Mouse (Mus musculus) liver (tissue): ENCODE data around the gene Mki67.

ENCODE experiments used
- DNase-seq: peaks from one replicate; pipeline ENCODE4 v3.0.0-alpha.2; 2020; ENCODE audit warnings: mixed read lengths

The Mki67 gene

DNA sequence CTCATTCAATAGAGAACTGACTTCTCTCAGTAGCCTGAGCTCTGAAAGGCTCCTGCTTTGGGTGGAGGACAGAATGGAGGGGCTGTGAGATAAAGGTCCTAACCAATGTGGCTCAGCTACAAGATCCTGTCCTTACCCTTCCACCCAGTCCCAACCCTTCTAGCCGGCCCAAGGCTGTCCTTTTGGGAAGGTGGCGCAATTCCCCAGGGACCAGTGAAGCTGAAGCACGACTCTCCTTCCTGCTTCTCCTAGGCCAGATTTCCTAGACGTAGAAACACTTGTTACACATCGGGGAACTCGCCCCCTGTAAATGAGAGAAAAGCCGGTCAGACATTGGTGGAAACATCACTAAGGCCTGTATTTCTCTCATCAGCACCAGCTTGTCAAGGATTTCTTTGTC is 52.0 kb downstream of the Mki67 start:
- no peak for DNase-seq

DNA sequence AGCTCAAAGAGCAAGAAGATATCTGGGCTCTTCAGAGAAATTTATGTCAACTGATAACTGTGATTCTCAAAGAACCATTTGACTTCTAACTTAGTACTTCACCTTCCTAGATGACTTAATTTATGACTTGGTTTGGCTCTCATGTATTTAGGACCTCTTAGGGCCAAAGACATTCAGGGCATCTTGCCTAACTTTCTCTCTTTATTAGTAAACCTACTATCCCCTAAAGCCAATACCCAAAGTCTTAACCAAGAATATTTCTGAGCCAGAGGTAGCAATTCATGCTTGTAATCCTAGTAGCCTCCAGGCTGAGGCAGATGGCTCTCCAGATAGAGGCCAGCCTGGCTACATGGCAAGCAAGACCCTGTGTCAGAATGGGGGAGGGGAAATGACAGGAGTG is 55.8 kb downstream of the Mki67 start:
- no peak for DNase-seq

DNA sequence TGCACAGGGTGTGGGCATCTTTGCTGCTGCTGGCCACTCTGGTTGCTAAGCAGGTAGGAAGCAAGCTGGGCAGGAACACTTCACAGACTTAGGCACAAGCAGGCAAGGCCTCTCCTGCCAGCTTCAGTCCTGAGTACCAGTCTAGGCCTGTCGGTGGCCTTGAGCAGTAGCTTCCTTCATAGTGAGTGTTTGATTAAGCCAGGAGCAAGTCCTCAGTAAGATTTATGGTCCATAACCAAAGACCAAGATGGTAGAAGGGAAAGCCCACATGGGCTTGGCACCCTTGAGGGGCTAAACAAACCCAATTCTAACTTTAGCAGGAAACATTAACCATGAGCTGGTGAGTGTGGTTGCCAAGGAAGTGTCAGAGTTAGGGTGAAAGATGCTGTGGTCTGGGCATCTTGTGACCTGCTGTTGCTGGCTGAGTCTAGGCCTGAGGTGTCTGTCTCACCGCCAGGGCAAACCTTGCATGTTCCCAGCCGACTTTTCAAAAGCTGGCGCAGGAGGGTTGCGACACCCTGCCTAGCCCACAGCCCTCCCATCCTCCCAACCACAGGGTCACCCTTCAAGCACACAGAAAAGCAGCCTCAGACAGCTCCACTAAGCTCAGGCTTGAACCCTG is 56.7 kb downstream of the Mki67 start:
- no peak for DNase-seq

DNA sequence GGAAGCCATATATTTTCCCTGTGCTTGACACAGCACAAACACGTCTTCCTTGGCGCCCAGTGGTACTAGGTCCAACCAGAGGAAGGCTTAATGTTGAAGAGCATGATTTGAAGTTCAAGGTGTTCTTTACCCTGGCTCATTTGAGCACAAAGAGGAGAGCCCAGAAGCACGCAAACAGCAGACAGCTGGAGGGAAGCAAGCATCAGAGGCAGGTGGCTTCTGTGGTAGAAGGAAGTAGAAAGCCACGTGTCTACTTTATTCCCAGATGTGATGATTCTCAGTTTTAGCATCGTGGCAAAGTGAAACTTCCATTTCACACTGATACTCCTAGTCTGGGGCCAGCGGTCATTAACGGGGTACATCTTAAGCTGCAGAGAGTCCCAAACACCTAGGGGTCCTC is 58.0 kb downstream of the Mki67 start:
- no peak for DNase-seq

DNA sequence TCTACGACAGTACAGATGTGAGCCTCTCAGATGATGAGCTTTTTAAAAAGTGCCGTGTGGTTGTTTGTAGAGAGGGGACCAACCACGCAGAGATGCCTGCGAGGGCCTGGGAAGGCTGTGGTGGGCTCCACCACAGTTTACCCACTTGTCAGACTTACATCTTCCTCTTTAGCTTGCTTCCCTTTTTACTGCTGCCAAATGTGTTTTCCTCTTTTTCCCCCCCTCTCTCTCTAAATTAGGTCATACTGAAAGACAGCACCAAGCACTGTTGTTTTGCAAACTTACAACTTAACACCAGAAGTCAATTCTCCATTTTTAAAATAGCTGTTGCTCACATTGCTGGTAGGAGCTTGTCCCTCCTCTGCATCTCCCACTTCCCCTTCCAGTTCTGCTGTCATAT is 61.0 kb downstream of the Mki67 start:
- DNase-seq: no peak

DNA sequence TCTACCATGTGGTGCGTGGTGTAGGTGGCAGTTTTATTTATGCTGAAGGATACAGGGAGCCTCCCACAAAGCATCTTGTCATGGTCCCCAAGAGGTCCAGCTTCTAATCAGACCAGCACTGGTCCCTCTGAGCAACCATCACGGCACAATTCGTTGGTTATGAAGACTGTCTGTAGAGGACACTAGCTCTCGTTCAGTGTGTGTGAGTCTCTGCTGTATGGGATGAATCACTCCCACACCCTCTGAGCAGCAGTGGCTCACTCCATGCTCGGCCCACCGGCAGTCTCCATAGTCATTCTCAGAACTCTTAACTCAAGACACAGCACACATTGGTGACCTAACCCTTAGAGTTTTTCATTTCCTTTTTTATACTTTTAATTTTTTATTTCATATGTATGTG is 61.9 kb downstream of the Mki67 start:
- no peak for DNase-seq

DNA sequence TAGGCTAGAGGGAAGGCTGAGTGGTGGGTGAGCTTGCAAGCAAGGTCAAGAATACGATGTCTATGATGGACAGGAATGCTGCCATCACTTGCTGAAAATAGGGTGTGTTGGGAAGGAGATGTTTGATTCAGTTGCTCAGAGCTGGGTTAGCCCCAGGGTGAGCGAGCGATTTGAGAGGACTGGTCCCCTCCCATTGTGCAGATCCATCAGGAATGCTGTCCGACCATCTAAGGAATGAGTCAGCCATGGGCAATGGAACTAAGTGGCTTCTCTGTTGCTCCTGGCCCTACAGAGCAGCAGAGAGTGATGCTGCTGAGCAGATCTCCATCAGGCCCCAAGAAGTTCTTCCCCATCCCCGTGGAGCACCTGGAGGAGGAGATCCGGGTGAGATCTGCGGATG is 62.6 kb downstream of the Mki67 start:
- no peak for DNase-seq

DNA sequence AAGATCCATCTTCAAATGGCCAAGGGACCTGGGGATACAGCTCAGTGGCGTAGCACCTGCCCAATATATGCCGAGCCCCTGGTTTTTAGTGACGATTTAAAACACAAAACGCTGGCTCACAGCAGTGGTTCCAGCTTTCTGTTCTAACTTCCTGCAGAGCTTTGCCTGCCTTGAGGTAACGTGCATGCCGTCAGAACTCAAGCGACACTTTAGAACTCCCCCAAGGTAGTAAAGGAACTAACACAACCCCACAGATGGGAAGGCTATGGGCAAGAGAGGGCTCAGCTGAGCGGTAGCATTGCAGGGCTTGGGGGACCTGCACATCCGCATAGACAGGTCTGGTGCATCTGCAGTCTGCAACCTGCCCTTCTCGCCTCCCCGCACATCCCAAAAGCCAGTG is 63.4 kb downstream of the Mki67 start:
- no peak for DNase-seq

DNA sequence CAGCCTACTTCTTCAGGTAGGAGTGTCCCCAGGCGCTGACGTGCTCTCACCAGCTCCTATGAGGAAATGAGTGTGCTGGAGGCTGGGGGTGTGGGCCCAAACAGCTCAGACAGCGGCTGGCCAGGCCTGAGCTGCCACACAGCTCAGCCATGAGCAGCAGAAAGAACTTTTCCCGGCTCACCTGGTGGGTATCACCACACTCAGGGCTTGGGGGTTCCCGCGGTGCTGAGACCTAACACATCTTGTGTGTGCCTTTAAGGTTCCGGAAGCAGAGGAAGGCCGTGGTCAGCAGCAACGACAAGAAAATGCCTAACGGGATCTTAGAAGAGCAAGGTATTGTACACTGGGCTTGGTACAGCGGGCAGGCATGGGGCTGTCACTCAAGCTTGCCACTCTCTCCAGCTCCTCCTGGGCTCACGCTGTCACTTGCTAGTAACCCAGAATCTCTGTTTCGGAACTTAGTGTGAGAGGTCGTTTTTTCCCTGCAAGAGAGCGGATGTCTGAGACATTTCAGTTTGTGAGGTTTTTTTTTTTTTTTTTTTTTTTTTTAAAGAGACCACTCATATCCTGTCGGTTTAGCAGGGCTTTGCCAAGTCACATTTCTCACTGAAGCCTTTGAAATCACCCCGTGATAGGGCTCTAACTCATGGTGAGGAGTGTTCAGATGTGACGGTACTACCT is 64.2 kb downstream of the Mki67 start:
- DNase-seq: peak; percentile 17

DNA sequence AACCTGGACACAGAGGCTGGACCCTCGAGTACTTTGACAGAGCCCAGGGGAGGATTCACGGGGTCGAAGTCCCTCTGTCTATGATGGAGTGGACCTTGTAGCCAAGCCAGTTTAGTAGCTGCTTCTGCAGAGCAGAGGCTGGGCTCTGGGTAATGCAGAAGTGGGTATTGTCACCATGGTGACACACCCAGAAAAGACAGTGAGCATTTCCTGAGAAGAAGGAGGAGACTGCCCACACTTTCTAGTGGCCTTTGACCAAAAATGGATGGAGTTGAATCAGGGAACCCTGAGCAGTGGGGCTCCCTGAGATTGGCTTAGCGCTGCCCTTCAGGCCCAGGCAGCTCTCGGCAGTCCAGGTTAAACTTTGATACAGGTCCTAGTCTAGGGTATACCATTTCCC is 66.1 kb downstream of the Mki67 start:
- DNase-seq: no peak

DNA sequence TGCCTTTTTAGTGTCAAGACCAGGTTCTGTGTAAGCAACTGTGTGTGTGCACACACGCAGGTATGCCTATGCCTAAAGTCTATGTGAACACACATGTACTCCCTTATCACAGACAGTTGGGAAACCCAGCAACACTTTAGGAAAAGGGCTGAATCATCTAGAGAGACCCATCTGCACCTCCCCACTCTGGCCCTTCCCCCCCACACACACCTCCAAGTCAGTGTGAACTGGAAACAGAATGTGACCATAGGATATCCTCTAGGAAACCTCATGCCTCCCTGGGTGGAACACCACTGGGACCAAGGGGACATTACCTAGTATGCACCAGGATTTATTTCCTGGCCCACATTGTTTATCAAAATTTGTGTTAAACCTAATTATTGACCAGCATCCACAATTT is 66.9 kb downstream of the Mki67 start:
- no peak for DNase-seq

DNA sequence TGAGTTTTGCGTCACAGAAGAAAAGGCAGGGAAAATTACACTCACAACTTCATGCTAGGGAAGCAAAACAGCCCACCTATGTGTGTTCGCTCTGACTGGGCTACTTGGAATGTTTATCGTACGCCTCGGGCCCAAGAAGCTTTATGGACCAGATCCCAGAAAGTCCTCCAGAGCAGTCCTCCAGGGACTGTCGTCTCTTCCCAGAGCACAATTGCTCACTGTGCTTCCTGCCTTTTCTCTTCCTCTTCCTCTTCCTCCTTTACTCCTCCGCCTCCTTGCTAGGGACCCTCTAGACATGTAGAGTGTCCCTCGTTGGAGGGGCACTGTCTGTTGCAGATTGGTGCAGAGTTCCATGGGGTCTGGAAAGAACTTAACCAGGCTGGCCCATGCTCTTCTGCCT is 67.3 kb downstream of the Mki67 start:
- DNase-seq: no peak

DNA sequence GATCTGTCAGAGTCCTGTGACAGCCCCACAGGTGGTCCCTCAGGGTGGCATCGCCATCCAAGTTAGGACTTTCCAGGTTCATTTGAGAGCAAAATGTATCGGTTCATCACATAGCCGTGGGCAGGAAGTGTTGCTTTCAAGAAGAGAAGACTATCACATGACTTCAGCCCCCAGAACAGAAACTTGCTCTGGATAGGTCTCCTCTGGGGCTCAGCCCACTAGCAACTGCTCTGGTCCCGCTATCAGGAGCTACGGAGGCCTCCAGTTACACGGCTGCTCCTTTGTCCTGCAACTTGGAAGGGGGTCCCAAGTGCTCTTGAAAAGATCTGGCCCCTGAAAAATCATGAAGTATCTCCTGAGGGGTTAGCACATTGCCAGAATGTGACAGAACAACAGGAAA is 69.2 kb downstream of the Mki67 start:
- DNase-seq: no peak

DNA sequence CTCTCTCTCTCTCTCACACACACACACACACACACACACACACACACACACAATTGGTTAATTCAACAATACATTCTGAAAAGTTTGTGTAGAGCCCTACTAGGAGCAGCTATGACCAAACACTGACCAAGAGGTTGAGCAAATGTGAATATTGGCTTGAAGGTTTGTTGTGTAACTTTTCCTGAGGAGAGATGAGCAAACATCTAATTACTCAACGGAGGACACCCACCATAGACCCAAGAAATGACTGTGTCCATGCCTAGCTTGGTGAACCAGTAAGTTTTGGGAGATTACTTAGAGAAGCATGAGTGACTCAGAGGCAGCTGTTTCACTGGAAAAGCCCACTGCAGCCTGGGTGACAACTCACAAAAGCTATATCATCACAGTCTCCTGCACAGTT is 71.7 kb downstream of the Mki67 start:
- DNase-seq: no peak

DNA sequence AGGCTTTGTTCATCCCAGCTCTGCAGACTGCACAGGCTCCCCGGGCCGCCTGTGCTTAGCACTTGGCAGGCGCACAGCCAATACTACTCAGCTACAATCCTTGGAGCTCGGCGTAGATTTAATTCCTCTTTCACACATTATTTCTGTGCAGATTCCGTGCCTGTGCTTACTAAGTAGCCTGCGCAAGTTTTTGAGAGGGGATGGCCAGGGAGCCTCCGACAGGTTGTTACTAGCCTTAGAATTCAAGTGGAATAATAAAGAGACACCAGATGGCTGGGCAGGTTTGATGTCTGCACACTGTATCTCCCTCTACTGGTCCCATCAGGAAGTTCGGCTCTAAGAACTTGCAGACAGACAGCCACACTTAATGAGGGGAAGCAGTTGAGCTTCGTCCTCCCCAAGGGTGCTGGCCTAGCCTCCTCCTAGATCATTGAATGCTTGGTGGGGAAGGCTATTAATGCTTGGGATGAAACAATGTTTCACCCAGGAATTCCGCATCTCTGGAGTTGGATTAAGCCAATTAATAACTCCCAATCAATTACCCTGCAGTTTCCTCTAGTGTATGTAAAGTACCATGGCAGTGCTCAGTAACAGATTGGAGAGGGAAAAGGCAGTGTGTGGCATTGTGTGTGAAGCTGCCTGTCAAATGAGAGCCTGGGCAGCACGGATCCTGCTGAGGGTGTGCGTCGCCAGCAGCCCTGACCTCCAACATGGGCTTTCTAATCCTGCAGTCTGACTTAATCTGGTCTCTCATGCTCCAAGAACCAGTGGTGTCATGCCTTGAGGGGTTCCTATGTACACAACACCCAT is 74.3 kb downstream of the Mki67 start:
- no peak for DNase-seq
